Mouse (Mus musculus): Measurements from ENCODE around the gene 2610528J11Rik.
"Not testable (repeated sequence)": the region's sequence is repeated elsewhere in the genome, so short reads cannot be mapped to it uniquely, and the experiment has no call there.

Gene 2610528J11Rik

GRCm38 (mm10) chr4:118542510-118543157, 15.8 kb downstream of the 2610528J11Rik start:
- DNase-seq (ENCODE audit: low read depth, low spot score), result no peak

- no peak for DNase-seq (ENCODE audit: low read depth, low spot score)
These were observed 16.3 kb downstream of the 2610528J11Rik start for GRCm38 (mm10) chr4:118543158-118543530.

- no peak for DNase-seq (ENCODE audit: low read depth, low spot score)
These were observed 16.9 kb downstream of the 2610528J11Rik start, which contains the start of gene Tmem125 for GRCm38 (mm10) chr4:118543592-118544260. TSS of gene Tmem125 (minus strand) at chr4:118544044.

- DNase-seq (ENCODE audit: low read depth, low spot score), result no peak
These were observed 17.8 kb downstream of the 2610528J11Rik start for GRCm38 (mm10) chr4:118544441-118545127.

GRCm38 (mm10) chr4:118547424-118548129, 20.8 kb downstream of the 2610528J11Rik start:
- not testable (repeated sequence) for DNase-seq (ENCODE audit: low read depth, low spot score)

GRCm38 (mm10) chr4:118548130-118548480, 21.3 kb downstream of the 2610528J11Rik start:
- DNase-seq (ENCODE audit: low read depth, low spot score), result peak; percentile 63

- no peak for DNase-seq (ENCODE audit: low read depth, low spot score)
These were observed 26.3 kb downstream of the 2610528J11Rik start for GRCm38 (mm10) chr4:118553039-118553649.

- DNase-seq (ENCODE audit: low read depth, low spot score), result no peak
These were observed 37.5 kb downstream of the 2610528J11Rik start for GRCm38 (mm10) chr4:118564062-118564925.

- DNase-seq (ENCODE audit: low read depth, low spot score), result no peak
These were observed 38.1 kb downstream of the 2610528J11Rik start for GRCm38 (mm10) chr4:118564926-118565279.

GRCm38 (mm10) chr4:118566161-118566676, 39.4 kb downstream of the 2610528J11Rik start:
- DNase-seq (ENCODE audit: low read depth, low spot score), result peak; percentile 67

GRCm38 (mm10) chr4:118568709-118569108, 41.9 kb downstream of the 2610528J11Rik start:
- DNase-seq (ENCODE audit: low read depth, low spot score), result peak; percentile 86

- no peak for DNase-seq (ENCODE audit: low read depth, low spot score)
These were observed 42.5 kb downstream of the 2610528J11Rik start for GRCm38 (mm10) chr4:118569320-118569719.

- no peak for DNase-seq (ENCODE audit: low read depth, low spot score)
These were observed 44.6 kb downstream of the 2610528J11Rik start for GRCm38 (mm10) chr4:118571441-118571840.

- DNase-seq (ENCODE audit: low read depth, low spot score), result peak; percentile 68
These were observed 49.3 kb downstream of the 2610528J11Rik start for GRCm38 (mm10) chr4:118576097-118576496.

- no peak for DNase-seq (ENCODE audit: low read depth, low spot score)
These were observed 52.5 kb downstream of the 2610528J11Rik start for GRCm38 (mm10) chr4:118579313-118579712.
